Mouse (Mus musculus) left cerebral cortex, postnatal 10 days (tissue): ENCODE data around the gene Macrod1. TPM values are rescaled to one million over a fixed set of nuclear protein-coding genes. Genes with fewer than 3 reads are reported as not detected.

ENCODE experiments used
- DNase-seq, 2 experiments: peaks; one replicate each; pipeline ENCODE4 v3.0.0; 2021 to 2022; ENCODE audit warnings: low spot score in 2 of 2, mixed read lengths in 1 of 2; ENCODE audit errors: extremely low spot score in 1 of 2
- intact Hi-C: fragments of 180-260 bp; cut with DNase I; formaldehyde crosslinking; loops from one replicate; pipeline ENCODE4 v1.15.1; 2025
- total RNA-seq, 2 experiments: library from RNA; stranded (reverse); gene quantifications; 2 replicates each; pipeline ENCODE4 v1.2.3; 2021

Gene Macrod1
- total RNA-seq, 2 experiments from 2014 or later, result 8.0 to 8.9 TPM

DNA sequence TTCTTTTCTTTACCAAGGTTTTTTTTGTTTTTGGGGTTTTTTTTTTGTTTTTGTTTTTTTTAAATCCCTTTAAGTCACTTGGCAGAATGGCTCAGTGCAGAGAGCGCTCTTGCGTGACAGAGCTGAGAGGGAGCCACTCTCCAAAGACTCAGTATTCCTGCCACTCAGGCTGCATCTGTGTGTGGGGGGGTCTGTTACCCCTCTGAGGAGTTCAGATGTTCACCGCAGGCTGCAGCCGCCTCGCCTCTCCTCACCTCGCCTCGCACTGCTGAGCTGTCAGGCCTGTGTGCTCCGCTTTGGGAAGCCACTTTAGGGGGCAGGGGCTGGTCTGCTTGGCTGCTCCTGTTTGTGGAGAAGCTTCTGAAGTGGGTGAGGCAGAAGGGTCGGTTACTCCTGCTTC lies 48.9 kb downstream of the Macrod1 start, which contains the start of gene Flrt1:
TSS of gene Flrt1 (minus strand) at position 186 of the 400 bp plus-strand sequence.
- DNase-seq, result no peak
- intact Hi-C loops, result no loop called here

DNA sequence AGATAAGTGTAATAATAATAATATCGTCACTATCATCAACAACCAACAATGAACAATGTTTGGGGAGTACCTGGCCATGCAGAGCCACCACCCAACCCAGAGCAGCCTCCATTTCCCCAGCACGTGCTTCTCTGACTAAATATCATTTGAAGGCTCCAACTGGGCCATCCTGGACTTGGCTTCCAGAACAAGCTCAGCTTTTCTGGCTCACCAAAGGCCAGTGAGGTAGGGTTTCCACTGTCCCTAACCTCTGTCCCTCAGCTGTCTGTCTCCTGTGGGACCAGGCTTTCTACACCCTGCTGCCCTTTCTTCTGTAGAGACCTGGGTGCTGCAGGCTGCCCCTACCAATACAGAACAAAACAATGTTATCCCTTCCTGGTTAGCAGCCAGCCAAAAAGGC lies 50.0 kb downstream of the Macrod1 start:
- intact Hi-C loops, result no loop called here
- DNase-seq, result no peak

DNA sequence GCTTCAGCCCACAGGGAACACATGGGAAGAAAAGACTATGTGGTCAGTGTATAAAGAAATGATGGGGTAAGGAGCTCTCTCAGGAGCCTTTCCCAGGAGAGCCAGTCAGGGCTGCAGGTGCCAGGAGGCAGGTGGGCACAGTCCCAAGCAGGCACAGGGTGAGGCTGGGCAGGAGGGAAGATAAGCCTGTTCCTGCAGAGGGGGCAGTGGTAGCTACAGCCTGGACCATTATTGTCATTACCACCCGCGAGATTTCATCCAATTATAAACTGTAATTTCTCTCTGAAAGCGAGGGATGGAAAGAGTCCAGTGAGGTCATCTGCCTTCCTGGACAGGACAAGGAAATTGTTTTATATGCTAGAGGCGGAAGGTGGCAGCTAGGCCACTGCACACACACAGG lies 50.6 kb downstream of the Macrod1 start:
- DNase-seq, result no peak
- intact Hi-C loops, result no loop called here

DNA sequence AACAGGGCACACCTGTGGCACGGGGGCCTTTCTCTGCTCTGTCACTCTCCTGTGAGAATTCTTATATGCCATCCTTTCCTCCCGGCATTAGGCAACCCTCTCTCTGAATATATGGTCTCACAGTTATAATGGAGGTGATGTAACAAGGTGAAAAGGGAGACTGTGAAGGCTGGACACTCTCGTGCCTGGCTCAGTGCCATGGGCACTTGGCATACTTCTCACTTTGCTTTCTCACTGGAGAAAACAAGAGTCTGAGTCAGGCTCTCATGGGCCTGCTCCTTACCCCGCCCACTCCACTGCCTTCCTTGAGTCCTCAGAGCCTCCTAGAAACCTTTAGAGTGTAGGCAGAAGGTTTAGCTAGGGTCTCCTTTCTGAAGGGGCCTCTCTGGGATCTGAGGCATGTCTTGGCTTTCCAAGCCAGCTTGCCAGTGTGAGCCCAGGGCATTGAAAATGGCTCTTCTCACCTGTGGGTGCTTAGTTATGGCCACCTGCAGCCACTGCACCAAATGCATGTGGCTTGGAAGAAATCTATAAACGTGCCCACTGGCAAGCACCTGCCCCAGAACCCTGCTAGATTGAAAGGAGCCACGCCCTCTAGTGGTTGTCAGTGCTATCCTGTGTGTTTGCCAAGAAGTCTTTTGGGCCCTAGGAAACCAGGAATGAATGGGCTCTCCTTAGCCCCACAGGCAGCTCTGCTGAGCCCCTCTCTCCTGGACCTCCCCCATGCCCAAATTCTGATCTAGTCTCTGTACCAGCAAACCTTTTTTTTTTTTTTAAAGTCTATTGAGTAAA lies 51.7 kb downstream of the Macrod1 start:
- DNase-seq, result no peak
- intact Hi-C loops, result no loop called here

DNA sequence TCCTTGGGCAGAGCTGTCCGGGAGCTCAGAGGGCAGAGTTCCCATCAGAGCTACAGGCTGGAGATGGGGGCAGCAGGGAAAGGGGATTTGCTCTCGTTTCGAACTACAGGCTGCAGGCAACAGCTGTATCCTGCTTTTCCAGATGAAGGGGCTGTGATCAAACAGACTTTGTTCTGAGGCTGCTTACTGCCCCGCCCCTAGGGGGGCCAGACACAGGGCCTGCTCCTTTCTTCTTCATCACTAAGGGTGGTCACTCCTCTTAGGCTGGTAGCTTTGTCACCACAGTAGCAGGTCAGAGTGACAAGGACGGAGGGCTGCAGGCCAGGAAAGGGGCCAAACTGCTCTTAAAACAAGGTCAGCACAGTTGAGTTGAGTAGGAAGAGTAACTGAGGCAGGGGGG lies 53.5 kb downstream of the Macrod1 start:
- intact Hi-C loops, result no loop called here

DNA sequence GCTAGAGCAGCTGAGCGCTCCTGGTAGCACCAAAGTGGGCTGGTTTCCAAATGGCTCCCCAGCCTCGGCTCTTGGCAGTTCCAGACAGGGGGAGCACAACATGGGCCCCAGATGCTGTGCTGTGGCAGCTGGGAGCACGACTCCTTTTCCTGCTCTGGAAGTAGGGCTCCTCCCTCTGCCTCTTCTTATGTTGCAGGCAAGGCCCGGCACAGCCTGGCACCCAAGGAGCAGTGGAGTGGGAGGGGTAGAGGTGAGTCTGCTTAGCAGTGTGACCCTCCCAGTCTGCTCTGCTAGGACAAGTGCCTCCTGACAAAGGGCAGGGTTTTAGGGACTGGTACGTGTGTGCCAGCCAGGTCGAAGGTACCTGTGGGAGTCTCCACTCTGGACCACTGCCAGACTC lies 54.3 kb downstream of the Macrod1 start:
- no peak for DNase-seq
- intact Hi-C loops, result no loop called here

More for the DNA sequence above, 53.5 kb downstream of the Macrod1 start:
- DNase-seq, result no peak

DNA sequence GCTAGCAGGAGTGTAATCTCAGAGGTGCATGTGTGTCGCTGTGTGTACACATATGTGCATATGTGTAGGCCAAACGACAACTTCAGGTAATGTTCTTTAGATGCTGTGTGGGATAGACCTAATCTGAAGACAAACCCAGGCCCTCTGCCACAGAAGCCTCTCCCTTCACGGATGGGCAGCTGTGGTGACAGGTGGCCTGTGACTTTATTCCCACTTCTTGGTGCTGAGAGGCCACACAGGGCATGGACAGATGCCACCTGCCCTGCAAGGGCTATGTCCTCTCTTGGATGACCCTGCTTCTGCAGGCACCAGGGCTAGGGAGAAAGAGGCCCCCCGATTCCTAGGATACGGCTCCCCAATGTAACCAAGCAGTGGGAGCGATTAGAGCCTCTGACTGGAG lies 54.7 kb downstream of the Macrod1 start:
- intact Hi-C loops, result no loop called here
- no peak for DNase-seq

DNA sequence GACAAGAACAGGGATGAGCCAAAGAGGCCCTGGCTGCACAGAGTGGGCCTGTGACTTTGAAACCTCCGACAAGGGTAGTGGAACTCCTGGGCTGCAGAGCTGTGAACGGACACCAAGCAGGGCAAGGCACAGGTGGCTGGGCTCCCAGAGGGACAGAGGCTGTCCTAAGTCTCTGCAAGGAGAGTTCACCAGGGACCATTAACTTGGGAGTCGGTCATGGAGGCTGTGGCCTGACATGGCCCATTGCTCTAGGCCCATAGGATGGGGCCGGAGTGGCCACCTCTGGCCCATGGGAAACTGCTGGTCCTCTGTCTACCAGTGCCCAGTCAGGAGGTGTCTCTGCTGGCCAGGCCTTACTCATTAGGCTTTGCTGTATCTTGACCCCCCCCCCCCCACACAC lies 55.1 kb downstream of the Macrod1 start:
- intact Hi-C loops, result no loop called here
- DNase-seq, result no peak

DNA sequence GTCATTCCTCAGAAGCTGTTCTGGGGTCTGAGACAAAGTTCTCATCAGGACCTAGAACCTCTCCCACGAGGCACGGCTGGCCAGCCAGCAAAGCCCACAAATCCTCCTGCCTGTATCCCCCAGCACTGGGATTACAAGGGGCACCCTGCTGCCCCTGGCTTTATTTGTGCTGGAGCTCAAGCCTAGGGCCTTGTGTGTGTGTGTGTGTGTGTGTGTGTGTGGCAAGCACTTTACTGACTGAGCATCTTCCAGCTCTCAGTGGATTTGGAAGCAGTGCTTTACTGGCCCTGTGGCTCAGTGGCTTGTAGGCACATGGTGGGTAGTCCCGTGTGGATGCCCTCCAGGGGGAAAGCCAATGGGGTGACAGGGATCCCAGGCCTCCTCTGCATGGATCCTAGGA lies 56.0 kb downstream of the Macrod1 start:
- intact Hi-C loops, result no loop called here
- DNase-seq, result no peak

DNA sequence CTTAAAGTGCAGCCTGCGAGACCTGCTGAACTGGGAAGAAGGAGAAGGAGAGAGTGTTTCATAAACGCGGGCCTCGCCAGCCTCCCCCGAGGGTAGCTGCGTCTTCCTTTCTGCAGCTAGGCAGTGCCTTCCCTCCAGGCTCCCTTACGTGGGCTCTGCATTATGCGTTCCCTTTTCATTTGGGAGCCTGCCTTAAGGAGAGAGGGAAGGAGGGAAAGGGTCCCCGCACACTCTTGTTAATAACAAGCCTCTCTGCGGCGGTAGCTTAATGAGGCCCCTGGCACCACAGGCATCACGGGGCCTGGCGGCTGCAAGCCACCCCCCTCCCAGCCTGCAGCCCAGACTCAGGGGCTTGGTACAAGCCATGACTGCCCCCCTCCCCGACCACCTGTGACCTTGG lies 57.0 kb downstream of the Macrod1 start:
- DNase-seq, result no peak
- intact Hi-C loops, result no loop called here

DNA sequence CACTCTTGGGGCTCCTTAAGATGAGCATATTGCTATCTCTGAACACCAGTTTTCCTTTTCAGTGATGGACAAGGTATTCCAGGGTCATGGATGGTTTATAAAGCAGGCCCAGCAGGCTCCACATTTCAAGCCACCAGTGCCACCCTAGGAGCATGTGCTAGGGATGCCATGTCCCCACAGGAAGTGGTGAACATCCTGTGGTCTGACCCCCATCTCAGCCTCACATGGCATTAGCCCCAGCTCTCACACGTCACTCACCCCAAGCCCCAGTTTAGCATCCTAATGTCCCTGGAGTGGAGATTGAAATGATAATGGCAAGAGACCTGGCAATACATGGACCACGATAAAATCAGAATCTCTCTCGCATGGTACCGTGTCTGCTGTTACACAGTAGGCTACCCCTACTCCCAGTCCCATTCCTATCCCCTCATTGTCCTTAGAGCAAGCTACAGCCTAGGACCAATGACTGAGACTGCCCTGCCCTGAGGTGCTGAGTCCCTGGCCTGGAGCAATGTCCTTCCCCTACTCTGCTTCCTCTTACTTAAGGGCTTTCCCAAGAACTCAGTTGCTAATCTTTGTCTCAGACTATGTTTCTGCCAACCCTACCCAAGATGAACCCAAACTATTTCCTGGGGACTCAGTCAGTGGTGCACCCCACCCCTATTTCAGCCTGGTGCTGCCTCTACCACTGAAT lies 59.6 kb downstream of the Macrod1 start:
- intact Hi-C loops, result no loop called here
- DNase-seq, result no peak

DNA sequence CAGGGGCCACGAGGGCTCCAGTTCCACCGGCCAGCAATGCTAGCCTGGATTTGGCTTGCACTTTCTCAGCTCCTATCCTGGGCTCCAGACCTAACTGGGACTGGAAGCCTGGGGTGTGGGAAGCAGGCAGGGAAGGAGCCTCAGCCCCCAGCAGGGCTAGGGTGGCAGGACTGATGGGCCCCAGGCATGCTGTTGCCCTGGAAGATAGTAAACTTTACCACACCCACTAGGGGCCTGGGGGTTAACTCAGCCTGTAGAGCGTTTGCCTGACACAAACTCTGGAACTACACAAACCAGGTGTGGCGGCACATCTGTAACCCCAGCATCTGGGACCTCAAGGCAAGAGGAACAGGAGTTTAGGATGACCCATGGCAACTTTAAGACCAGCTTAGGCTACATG lies 60.5 kb downstream of the Macrod1 start:
- no peak for DNase-seq
- intact Hi-C loops, result no loop called here

DNA sequence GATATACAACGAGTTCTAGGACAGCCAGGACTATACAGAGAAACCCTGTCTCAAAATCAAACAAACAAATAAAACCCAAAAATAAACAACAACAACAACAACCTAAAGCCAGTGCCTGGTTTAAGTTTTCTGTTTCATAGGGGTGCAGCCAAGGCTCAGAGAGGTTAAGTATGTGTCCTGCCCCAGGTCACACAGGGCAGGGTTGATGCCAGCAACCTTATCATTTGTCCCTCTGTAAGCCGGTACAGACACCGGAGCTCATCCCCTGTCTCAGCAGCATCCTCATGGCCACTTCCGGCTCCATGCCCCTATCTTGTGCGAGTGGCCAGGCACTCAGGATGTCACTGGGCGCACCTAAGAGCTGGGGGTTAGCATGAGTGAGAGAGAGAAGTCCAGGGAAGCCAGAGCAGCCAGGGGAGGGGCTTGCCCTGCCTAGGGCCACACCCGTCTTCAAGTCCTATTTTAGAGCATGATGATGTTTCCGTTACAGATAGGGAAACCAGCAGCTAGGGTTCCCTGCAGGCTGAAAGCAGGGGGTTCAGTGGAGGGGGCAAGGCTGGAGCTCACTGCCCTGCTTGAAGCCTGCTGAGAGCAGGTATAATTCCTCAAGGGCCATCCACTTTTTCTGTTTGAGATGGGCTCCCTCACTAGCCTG lies 61.2 kb downstream of the Macrod1 start:
- intact Hi-C loops, result no loop called here
- DNase-seq, result no peak

DNA sequence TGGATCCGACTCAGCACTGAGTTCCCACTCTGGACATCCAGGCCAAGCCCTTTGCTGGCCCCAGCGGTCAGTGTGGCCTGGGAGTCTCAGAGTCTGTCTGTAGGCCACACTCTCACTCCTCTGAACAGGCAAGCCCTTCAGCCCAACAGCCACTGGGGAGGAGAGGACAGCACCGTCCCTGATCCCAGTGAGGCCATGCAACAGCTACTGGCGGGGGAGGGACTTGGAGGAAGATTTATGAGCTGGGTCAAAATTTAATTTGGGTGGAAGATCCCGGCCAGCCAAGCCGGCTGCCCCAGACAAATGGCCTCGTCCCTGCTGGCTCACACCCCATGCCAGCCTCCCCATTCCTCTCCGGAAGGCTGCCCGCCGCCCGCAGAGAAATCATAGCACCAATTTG lies 64.6 kb downstream of the Macrod1 start:
- no peak for DNase-seq

DNA sequence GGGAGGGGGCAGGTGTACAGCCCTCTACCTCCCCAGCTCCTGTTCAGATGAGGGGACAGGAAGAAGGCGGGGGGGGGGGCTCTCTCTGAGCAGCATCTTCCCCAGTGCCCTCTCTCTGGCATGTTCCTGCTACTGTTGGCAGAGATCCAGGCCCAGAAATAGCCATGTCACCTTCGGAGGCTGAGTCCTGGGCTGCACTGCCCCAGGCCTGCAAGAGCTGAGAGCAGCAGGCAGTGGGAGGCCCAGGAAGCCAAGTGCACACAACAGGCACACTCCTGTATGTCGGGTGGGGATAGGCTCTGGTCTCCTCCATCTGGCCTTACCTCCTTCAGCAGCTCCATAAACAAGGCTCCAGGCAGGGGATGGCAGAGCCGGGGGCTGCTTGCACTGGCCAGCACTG lies 65.7 kb downstream of the Macrod1 start:
- DNase-seq, result no peak
- intact Hi-C loops, result no loop called here

More for the DNA sequence above, 64.6 kb downstream of the Macrod1 start:
- intact Hi-C loops, result no loop called here

DNA sequence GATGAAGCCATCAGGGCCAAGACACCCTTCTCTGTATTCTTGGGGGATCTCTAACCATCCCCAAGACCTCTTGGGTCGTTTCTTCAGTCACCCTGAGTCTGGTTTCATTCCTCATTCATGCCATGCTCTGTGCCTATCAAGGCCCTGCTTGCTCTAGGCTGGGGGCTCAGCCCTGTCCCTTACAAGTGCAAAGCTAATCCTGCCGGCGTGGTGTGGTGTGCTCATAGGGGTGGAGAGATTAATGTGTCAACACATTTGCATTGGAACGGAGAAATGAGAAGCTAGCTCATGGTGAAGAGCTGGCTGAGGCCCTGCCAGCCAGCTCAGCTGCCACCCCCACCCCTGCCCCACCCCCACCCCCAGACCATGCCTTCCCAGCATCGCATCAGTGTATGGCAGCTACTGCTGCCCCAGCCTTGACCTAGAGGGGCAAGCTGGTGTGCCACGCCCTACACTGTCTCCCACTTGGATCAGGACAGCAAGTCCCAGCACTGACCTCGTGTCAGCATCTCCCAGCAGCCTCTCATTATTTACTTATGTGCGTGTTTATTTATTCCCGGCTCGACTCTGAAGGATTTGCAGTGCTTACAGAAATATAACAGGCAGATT lies 66.2 kb downstream of the Macrod1 start:
- DNase-seq, result no peak
- intact Hi-C loops, result no loop called here

DNA sequence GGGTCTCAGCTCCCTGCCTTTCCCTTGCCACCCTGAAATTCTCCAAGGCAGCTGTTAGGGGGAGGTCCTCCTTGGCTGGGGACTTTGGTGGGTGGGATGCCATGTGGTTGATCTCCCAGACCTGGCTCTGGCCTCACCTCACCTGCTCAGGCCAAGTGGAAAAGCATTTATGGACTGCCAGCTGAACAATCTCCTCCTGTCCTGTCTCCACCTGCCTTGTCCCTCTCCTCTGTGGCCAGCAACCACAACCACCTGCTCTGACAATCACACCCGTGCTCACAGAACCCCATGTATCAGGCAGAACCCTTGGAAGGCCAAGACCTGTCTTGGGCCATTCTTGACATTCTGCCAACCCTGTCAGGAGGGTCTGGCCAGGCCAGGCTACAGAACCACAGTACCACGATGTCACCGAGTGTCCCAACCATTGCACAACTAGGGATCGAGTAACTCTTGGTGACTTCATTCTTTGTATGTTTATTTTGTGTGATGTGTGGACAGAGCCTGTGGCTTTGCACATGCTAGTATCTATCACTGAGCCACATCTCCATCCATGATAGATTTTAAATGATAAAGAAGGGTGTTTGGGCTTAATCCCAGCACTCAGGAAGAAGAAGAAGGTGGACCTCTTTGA lies 69.0 kb downstream of the Macrod1 start:
- DNase-seq, result no peak
- intact Hi-C loops, result no loop called here

DNA sequence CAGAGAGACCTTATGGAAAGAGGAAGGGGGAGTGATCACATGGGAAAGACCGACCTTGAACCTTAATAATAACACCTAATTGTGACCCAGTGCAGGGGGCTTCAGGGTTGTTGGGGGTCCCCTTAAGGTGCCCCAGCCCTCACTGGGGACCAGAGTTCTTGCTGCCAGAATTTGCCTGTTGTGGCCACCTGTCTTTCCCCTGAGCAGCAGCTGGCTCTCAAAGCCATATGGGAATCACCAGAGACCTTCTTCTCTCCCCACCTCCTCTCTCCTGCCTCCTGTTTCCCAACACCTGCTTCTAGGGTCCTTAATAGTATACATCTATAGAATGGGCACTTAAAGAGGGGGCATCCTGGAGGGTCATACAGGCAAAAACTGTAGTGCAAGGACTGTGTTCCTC lies 69.6 kb downstream of the Macrod1 start:
- intact Hi-C loops, result no loop called here
- no peak for DNase-seq

DNA sequence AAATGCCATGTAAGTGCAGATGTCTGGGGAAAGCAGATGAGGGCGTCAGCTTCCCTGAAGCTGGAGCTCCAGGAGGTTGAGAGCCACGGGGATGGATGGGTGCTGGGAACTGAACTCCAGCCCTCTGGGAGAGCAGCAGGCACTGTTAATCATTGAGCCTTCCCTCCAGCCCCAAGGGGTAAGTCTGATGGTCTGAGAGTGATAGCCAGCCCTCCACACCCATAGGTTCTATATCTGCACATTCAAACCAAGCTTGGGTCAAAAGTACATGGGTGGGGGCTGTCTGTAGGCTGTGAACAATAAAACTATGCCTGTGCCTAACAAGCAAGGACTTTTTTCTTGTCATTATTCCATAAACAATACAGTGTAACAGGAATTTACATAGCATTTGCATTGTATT lies 70.3 kb downstream of the Macrod1 start:
- no peak for DNase-seq
- intact Hi-C loops, result no loop called here
